Mouse (Mus musculus): Measurements from ENCODE around the gene Slc35e2.

The Slc35e2 gene

DNA sequence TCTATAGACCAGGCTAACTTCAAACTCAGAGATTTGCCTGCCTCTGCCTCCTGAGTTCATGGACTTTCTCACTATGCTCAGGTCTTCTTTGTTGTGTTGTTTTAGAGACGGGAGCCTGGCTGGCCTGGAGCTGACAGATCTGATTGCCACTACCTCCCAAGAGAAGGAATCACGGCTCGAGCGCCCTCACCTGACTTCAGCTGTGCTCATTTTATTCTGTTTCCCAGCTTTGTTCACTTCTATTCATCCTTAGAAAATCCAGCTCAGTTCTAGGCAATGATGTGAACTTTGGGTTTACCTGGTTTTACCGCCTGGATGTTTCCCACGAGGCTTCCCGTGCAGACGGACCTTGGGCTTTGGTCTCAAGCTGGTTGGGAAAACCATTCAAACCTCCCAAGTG is 25.7 kb upstream of the Slc35e2 start:
- DNase-seq (ENCODE audit: low read depth, low spot score): no peak

DNA sequence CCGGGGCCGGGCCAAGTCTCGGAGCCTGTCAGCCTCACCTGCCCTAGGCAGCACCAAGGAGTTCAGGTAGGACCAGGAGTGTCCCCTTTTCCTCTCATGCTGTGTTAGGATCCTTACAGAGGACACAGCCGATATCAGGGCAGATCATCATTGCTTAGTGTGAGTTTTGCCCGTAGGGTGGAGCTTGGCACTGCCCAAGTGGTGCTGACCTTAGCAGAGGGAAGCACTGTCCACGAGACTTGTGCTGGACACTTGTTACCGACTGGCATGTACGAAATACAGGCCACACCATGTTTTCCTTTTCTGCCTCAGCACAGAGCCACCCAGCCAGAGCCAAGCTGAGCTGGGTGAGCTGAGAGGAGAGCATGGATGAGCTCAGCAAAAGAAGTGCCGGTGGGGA is 24.1 kb upstream of the Slc35e2 start:
- no peak for DNase-seq (ENCODE audit: low read depth, low spot score)

DNA sequence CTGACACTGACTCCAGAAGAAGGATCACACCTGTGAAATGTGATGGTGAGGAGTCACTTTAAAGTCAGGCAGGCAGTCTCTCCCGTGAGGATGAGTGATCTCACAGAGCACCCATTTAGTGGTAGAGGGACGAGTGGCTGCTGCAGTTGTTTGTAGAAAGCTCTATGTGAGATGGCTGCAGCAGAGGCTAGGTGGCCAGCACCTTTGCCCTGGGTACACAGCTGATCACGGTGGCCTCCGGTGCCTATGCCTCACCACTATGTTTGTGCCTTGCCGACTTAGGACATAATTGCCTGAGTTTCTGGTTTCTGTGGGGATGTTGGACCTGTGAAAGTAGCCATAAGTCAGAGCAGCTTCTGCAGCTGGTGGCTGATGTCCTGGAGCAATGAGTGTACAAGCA is 23.5 kb upstream of the Slc35e2 start:
- no peak for DNase-seq (ENCODE audit: low read depth, low spot score)

DNA sequence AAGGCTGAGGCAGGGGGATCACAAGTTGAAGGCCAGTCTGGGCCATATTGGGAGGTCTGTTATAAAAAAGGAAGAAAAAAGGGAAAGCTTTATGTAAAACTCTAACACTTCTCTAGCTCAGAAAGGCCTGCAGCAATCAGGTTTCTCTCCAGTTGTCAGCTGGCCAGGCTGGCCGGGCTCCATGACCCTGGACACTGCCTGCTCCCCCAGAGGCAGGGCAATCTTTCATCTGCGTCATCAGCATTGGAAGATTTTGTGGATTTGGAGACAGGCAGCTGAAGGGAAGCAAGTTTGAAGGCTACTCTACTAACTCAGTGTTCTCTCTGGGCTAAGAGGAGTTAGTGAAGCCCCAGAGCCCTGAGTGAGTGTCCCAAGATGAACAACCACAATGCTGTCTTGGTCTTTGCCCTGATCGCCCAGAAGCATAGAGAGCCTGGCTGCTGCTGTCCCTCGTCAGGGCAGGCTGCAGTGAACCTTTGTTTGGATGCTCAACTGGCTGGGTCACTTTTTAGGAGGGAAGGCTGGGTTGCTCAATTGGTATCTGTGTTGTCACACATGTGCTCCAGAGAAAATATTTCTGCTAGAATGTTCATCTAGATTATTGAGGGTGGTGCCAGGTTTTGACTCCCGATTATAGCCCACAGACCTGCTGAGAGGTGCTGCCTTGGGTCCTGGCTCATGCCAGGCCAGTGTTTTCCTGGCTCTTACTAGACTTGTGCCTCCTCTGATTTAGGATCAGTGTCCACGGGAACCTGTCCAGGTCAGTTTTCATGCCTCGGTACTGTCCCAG is 22.7 kb upstream of the Slc35e2 start:
- DNase-seq (ENCODE audit: low read depth, low spot score): no peak

- DNase-seq (ENCODE audit: low read depth, low spot score): peak; percentile 44
These were observed 20.8 kb upstream of the Slc35e2 start for GRCm38 (mm10) chr4:155580420-155580819.

GRCm38 (mm10) chr4:155582279-155582905 is 18.8 kb upstream of the Slc35e2 start:
- DNase-seq (ENCODE audit: low read depth, low spot score): no peak

GRCm38 (mm10) chr4:155589356-155589755 is 11.9 kb upstream of the Slc35e2 start:
- no peak for DNase-seq (ENCODE audit: low read depth, low spot score)

DNA sequence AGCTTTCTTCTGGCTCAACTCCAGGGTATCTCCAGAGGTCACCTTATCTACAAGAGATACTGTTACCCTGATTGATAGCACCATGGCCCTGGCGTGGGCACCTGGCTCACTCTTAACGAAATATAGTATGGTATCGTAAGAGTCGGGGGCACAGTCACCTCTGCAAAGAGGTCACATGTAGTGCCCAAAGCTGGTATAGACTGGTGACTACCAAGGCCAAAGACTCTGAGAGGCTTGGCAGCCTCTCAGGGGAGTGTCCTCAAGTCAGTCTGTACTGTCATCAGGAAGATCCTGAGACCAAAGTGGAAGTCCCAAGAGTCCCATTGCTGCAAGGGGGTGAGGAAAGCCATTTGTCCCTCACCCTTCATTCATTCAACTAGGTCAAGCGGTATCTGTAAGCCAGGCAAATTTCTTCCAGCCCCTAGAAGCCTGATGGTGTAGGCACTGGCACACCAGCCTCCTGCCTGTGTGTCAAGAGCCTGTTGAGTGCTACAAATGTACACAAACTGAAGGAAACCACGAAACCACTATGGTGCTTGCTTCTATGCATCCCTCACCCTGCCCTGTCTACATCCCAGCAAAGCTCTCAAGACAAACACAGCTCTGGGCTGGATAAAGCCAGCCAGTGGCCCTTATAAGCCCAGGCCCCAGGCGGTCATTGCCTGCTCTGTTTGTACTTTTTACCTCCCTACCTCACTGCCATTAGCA is 10.1 kb upstream of the Slc35e2 start:
- DNase-seq (ENCODE audit: low read depth, low spot score): no peak

DNA sequence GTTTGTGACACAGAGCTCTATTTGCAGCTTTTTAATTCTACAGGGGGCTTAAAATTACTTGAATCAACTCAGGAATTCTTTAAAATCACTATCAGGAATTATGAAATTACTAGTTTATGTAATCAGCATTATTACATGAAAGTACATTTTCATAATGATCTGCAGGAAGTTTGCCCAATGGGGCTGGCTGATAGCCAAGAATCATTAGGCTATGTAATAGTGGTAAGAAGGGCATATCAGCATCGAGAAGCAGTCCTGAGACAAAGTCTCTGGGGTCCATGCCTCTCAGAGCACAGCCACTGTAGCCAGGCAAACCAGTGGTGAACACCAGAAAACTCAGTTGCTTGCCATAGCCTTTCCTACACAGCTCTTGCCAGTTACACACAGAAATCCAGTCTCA is 7.4 kb upstream of the Slc35e2 start:
- no peak for DNase-seq (ENCODE audit: low read depth, low spot score)

DNA sequence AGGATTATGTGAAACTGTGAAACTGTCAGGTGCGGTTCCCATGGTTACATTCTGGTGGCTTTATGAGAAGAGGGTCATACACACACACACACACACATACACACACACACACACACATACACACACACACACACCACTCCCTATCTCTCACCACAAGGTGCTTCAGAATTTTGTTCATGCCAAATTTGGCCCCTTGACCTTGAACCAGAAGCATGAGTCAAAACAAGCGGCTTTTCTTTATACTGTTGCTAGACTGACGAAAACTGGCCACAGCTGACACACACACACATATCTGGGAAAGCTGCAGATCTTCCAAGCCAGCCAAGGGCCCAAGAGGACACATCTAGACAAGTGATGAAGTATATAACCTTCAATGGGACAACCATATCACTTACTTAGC is 5.4 kb upstream of the Slc35e2 start:
- no peak for DNase-seq (ENCODE audit: low read depth, low spot score)

DNA sequence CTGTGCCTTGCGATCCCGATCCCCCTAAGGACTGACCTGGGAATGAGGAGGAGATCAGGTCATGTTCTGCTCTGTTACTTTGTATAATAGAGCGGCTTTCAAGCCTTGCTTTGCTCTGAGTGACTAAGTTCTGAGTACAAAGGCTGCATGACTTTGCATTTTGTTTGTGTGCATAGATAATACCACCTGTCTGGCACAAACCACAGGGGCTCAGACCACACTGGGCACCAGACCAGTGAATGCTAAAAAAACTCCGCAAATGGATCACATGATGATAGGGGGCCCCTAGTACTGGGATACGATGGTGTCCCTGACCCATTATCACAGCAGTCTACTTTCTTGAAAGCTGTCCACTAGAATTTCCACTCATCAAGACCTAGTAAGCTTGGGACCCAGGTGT is 4.6 kb upstream of the Slc35e2 start:
- DNase-seq (ENCODE audit: low read depth, low spot score): no peak

GRCm38 (mm10) chr4:155598536-155598935 is 2.7 kb upstream of the Slc35e2 start:
- no peak for DNase-seq (ENCODE audit: low read depth, low spot score)

- DNase-seq (ENCODE audit: low read depth, low spot score): peak; percentile 82
These were observed 1.1 kb upstream of the Slc35e2 start for GRCm38 (mm10) chr4:155599901-155600825.

GRCm38 (mm10) chr4:155601997-155602456 is 811 bp downstream of the Slc35e2 start:
- no peak for DNase-seq (ENCODE audit: low read depth, low spot score)

GRCm38 (mm10) chr4:155602753-155603152 is 1.5 kb downstream of the Slc35e2 start:
- DNase-seq (ENCODE audit: low read depth, low spot score): no peak

GRCm38 (mm10) chr4:155603801-155604200 is 2.6 kb downstream of the Slc35e2 start:
- DNase-seq (ENCODE audit: low read depth, low spot score): peak; percentile 34

DNA sequence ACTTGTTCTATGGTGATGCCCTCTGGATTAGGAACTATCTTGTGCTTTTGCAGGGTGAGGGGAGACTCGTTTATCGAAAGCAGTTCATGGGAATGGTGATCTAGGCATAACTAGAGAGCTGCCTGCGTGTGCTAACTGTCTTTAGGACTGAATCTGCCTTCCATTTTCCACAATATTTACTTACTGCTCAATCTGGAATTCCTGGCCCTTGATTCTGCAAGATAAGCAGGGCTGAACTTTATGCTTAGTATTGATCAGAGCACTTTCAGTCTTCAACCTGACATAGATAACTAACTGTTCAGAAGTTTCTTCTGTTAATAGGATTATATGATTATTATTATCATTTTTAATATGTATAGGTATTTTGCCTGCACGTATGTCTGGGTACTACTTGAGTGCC is 3.9 kb downstream of the Slc35e2 start:
- no peak for DNase-seq (ENCODE audit: low read depth, low spot score)

GRCm38 (mm10) chr4:155606825-155607224 is 5.6 kb downstream of the Slc35e2 start:
- DNase-seq (ENCODE audit: low read depth, low spot score): no peak

DNA sequence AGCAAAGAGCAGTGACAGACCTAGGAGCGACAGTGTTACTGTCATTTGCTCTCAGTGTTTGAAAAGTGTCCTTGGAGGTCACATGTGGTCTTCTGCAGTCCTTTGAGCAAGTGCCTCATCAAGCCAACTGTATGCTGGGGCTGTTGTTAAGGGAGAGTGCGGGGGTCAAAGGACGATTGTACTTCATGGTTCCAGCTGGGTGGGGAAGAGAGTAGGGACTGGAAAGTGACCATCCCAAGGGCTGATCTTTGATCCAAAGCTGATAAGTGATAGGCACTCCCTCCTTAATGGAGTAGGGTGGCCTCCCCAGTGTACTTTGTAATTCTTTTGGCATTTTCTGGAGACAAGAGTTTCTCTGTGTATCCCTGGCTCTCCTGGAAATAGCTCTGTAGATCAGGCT is 10.6 kb downstream of the Slc35e2 start:
- DNase-seq (ENCODE audit: low read depth, low spot score): no peak

DNA sequence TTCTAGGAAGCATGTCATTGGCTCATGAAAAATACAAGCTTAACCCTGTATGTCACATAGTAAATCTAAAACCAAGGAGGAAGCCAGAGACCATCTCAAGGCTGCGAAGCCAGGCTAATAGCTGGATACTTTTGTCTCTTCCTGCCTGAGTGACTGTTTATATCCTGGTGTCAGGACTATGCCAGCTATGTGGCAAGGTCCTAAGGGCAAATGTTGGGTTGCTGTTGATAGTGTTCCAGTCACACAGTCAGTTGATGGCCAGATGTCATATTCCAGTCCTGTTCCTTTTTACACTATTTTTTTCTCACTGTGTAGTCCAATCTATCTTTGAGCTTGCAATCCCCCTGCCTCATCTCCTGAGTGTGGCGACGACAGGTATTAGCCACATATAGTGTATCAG is 12.0 kb downstream of the Slc35e2 start:
- DNase-seq (ENCODE audit: low read depth, low spot score): no peak

GRCm38 (mm10) chr4:155618321-155618720 is 17.1 kb downstream of the Slc35e2 start:
- DNase-seq (ENCODE audit: low read depth, low spot score): no peak
